Mouse (Mus musculus) CH12.LX (cell line): ENCODE measurements around the gene Opcml.

ENCODE experiments used
- BHLHE40 ChIP-seq: IDR thresholded peaks from 2 replicates; pipeline ENCODE4 v1.6.1; 2011; ENCODE audit warnings: mild to moderate bottlenecking, low read depth, low read length, improper control_type of control experiment
- CTCF ChIP-seq, 2 experiments: IDR thresholded peaks in 1 of 2; conservative IDR thresholded peaks in 1 of 2; 2 replicates each; pipeline ENCODE4 v1.5.1; 2011 to 2012; ENCODE audit warnings: low read depth in 2 of 2, low read length in 2 of 2, improper control_type of control experiment in 1 of 2, inconsistent platforms in 1 of 2, mild to moderate bottlenecking in 1 of 2, moderate library complexity in 1 of 2
- EP300 ChIP-seq: IDR thresholded peaks from 2 replicates; pipeline ENCODE4 v1.6.1; 2011; ENCODE audit warnings: low read length, improper control_type of control experiment
- MAFK ChIP-seq: IDR thresholded peaks from 2 replicates; pipeline ENCODE4 v1.6.1; 2011; ENCODE audit warnings: low read length, improper control_type of control experiment; ENCODE audit not compliant: insufficient replicate concordance
- MAZ ChIP-seq: IDR thresholded peaks from 2 replicates; pipeline ENCODE4 v1.6.1; 2012; ENCODE audit warnings: low read depth, mild to moderate bottlenecking, inconsistent platforms, low read length, improper control_type of control experiment, moderate library complexity
- POLR2A ChIP-seq: IDR thresholded peaks from 2 replicates; pipeline ENCODE4 v1.6.1; 2011; ENCODE audit warnings: low read depth, mild to moderate bottlenecking, improper control_type of control experiment, low read length
- SMC3 ChIP-seq: IDR thresholded peaks from 2 replicates; pipeline ENCODE4 v1.6.1; 2011; ENCODE audit warnings: low read depth, low read length, improper control_type of control experiment
- TCF12 ChIP-seq: IDR thresholded peaks from 2 replicates; pipeline ENCODE4 v1.6.1; 2014; ENCODE audit warnings: low read depth, mild to moderate bottlenecking, inconsistent platforms, low read length, improper control_type of control experiment
- ZMIZ1 ChIP-seq: IDR thresholded peaks from 2 replicates; pipeline ENCODE4 v1.6.1; 2012; ENCODE audit warnings: low read depth, mild to moderate bottlenecking, inconsistent platforms, low read length, improper control_type of control experiment

GRCm38 (mm10) chr9:28163946-28164345, 373.4 kb downstream of the Opcml start:
- TF ChIP-seq POLR2A: no peak
- no peak for TF ChIP-seq CTCF (conservative IDR thresholded peaks at IDR 0.05 in 1 of 2, IDR thresholded peaks at IDR 0.05 in 1 of 2; ENCODE audit: low read depth in 2 of 2, low read length in 2 of 2)
- TF ChIP-seq BHLHE40: no peak
- no peak for TF ChIP-seq EP300
- no peak for TF ChIP-seq MAZ
- no peak for TF ChIP-seq TCF12
- no peak for TF ChIP-seq ZMIZ1
- TF ChIP-seq SMC3: no peak
- TF ChIP-seq MAFK: no peak
